Mouse (Mus musculus) G1E (cell line): ENCODE results near the gene Ralgapa1.

ENCODE experiments used
- CTCF ChIP-seq: IDR thresholded peaks from 2 replicates; pipeline ENCODE4 v1.5.1; 2012; ENCODE audit warnings: low read depth, low read length, inconsistent platforms, mixed read lengths
- GATA1 ChIP-seq: IDR thresholded peaks from 2 replicates; pipeline ENCODE4 v1.6.1; 2012; ENCODE audit warnings: borderline replicate concordance, low read length, inconsistent platforms, mixed read lengths
- GATA2 ChIP-seq: IDR thresholded peaks from 2 replicates; pipeline ENCODE4 v1.6.1; 2012; ENCODE audit warnings: low read depth, low read length, inconsistent platforms, borderline replicate concordance
- POLR2AphosphoS5 ChIP-seq: IDR thresholded peaks from 2 replicates; pipeline ENCODE4 v1.6.1; 2012; ENCODE audit warnings: low read depth, low read length, inconsistent platforms; ENCODE audit not compliant: insufficient replicate concordance
- TAL1 ChIP-seq: conservative IDR thresholded peaks from 2 replicates; pipeline ENCODE4 v1.6.1; 2012; ENCODE audit warnings: low read depth, low read length, inconsistent platforms, mixed read lengths

GRCm38 (mm10) chr12:55785252-55785651, 35.7 kb downstream of the Ralgapa1 start:
- TF ChIP-seq CTCF (no peak), TAL1 (no peak), GATA1 (no peak), POLR2AphosphoS5 (no peak), GATA2 (no peak)
